ENCODE assay signal across 9 mouse cellular contexts in genomic region chr11:105123986-105124385, GRCm38 (mm10). TPM values are rescaled to one million over a fixed set of nuclear protein-coding genes. Genes with fewer than 3 reads are reported as not detected.
DNase-seq lines count a peak whose midpoint lies in the region; ATAC-seq and TF ChIP-seq lines count a peak whose summit lies in the region.
"Had no signal": no experiment of that assay in that cellular context is flagged by ENCODE, and none has a peak within 500 bp of the region (broad histone marks: within the 10 kb centered on the region; RNA-seq: fewer than 3 reads in every experiment).

No protein-coding gene starts in this region.

- no peak for ATAC-seq in forebrain, postnatal 0 days
- ATAC-seq in stomach, embryonic 15.5 days (ENCODE audit: insufficient read depth, low FRiP score, low read depth), result peak; percentile 19; the same call in 1 of the 2 replicates

- H3K4me1 ChIP-seq in forebrain, postnatal 0 days (ENCODE audit: insufficient read depth), result peaks cover 10% of the 10 kb centered on the region; the same call in 1 of the 2 replicates
- H3K4me1 ChIP-seq in stomach, embryonic 15.5 days, result peaks cover 11% of the 10 kb centered on the region

- peak; percentile 68 for TF ChIP-seq CTCF in forebrain, postnatal 0 days (IDR thresholded peaks at IDR 0.05; ENCODE audit: low read depth)

- H3K9me3 ChIP-seq in forebrain, postnatal 0 days (ENCODE audit: low read length), result no peaks in the 10 kb centered on the region
- H3K9me3 ChIP-seq in stomach, embryonic 15.5 days, result no peaks in the 10 kb centered on the region

- WGBS in forebrain, postnatal 0 days, result 2% methylated on average over 9 of the region's 9 CpGs
- 7% methylated on average over 9 of the region's 9 CpGs for WGBS in stomach, embryonic 15.5 days

- no peak overlapping the region for H3K4me3 ChIP-seq in forebrain, postnatal 0 days (ENCODE audit: low read depth, low read length)
- no peak overlapping the region for H3K4me3 ChIP-seq in stomach, embryonic 15.5 days (replicated peaks)

- DNase-seq in right cerebral cortex, postnatal 4 days, result peak; percentile 23
- DNase-seq in right cerebral cortex, adult 18-20 months, result no peak
- peak; percentile 52 for DNase-seq in adrenal gland, adult 2 months
- DNase-seq in forebrain, postnatal 0 days, result peak; percentile 53
- peak; percentile 85 for DNase-seq in kidney, postnatal 10 days
- DNase-seq in lung, postnatal 4 days, result peak; percentile 25 to 57
- DNase-seq in frontal cortex, postnatal 36 days (ENCODE audit: low spot score in 2 of 2), result no peak

- no peaks in the 10 kb centered on the region for H3K36me3 ChIP-seq in forebrain, postnatal 0 days (ENCODE audit: insufficient read depth)
- no peaks in the 10 kb centered on the region for H3K36me3 ChIP-seq in stomach, embryonic 15.5 days

- H3K9ac ChIP-seq in forebrain, postnatal 0 days, result no peak overlapping the region
- H3K9ac ChIP-seq in stomach, embryonic 15.5 days, result no peak overlapping the region

- H3K27me3 ChIP-seq in forebrain, postnatal 0 days (ENCODE audit: insufficient read depth, low read length), result no peaks in the 10 kb centered on the region
- H3K27me3 ChIP-seq in stomach, embryonic 15.5 days (replicated peaks), result no peaks in the 10 kb centered on the region

- no peak overlapping the region for H3K4me2 ChIP-seq in forebrain, postnatal 0 days (ENCODE audit: low read depth)
- no peak overlapping the region for H3K4me2 ChIP-seq in stomach, embryonic 15.5 days

- H3K27ac ChIP-seq in forebrain, postnatal 0 days (ENCODE audit: low read depth, low read length), result no peak overlapping the region
- H3K27ac ChIP-seq in stomach, embryonic 15.5 days, result no peak overlapping the region
- H3K27ac ChIP-seq: macrophage had no signal

RNA-seq across cellular contexts. Expression of gene Mettl2, which starts 2.2 kb away (rescaled TPM):
- 10 to 100 TPM; 18.9 to 24.0 TPM for total RNA-seq in adrenal gland, adult 2 months (2021)
- 9.0 and 9.2 TPM in 2 replicates for polyA plus RNA-seq in adrenal gland, adult 2 months (2012; rRNA removed)
- 26.8 and 38.1 TPM in 2 replicates for total RNA-seq in forebrain, postnatal 0 days (2014; rRNA removed)
- polyA plus RNA-seq in forebrain, postnatal 0 days (2015; fragmentation: Nextera tagmentation; extraction: Ambion mirVana), result 25.2 and 31.6 TPM in 2 replicates
- 36.1 and 40.1 TPM in 2 replicates for polyA plus RNA-seq in stomach, embryonic 15.5 days (2015; fragmentation: Nextera tagmentation; extraction: Ambion mirVana)

RNA-seq across cellular contexts. Expression of gene Gm10842, which starts 22.7 kb away (rescaled TPM):
- total RNA-seq in adrenal gland, adult 2 months (2021), result not detected
- polyA plus RNA-seq in adrenal gland, adult 2 months (2012; rRNA removed), result not detected in 2 replicates
- total RNA-seq in forebrain, postnatal 0 days (2014; rRNA removed), result not detected in 2 replicates
- not detected in 2 replicates for polyA plus RNA-seq in forebrain, postnatal 0 days (2015; fragmentation: Nextera tagmentation; extraction: Ambion mirVana)
- polyA plus RNA-seq in stomach, embryonic 15.5 days (2015; fragmentation: Nextera tagmentation; extraction: Ambion mirVana), result not detected in 2 replicates
- polyA plus RNA-seq: macrophage had no signal

RNA-seq across cellular contexts. Expression of gene Tlk2, which starts 54.6 kb away (rescaled TPM):
- total RNA-seq in adrenal gland, adult 2 months (2021), result 10 to 100 TPM; 44.6 to 68.5 TPM
- polyA plus RNA-seq in adrenal gland, adult 2 months (2012; rRNA removed), result 7.1 and 10.9 TPM in 2 replicates
- 71.1 and 94.0 TPM in 2 replicates for total RNA-seq in forebrain, postnatal 0 days (2014; rRNA removed)
- 12.4 and 13.9 TPM in 2 replicates for polyA plus RNA-seq in forebrain, postnatal 0 days (2015; fragmentation: Nextera tagmentation; extraction: Ambion mirVana)
- polyA plus RNA-seq in stomach, embryonic 15.5 days (2015; fragmentation: Nextera tagmentation; extraction: Ambion mirVana), result 15.1 and 17.4 TPM in 2 replicates

Comparison
In these comparisons a context has a peak if more than half of its experiments do, and no peak if none do; other contexts are left out.
1. DNase-seq: peak in right cerebral cortex, postnatal 4 days (single experiment), adrenal gland, adult 2 months (single experiment), forebrain, postnatal 0 days (single experiment), kidney, postnatal 10 days (single experiment) and lung, postnatal 4 days (2 of 2); none in right cerebral cortex, adult 18-20 months (single experiment) and frontal cortex, postnatal 36 days (0 of 2).